Mouse (Mus musculus): ENCODE data around the gene Gm14296. TPM values are rescaled to one million over a fixed set of nuclear protein-coding genes. Genes with fewer than 3 reads are reported as not detected.
"Not testable (repeated sequence)": the region's sequence is repeated elsewhere in the genome, so short reads cannot be mapped to it uniquely, and the experiment has no call there.

Gm14296 gene
- total RNA-seq (2022): 10 to 100 TPM; 15.6 to 21.7 (median 18.1) TPM

DNA sequence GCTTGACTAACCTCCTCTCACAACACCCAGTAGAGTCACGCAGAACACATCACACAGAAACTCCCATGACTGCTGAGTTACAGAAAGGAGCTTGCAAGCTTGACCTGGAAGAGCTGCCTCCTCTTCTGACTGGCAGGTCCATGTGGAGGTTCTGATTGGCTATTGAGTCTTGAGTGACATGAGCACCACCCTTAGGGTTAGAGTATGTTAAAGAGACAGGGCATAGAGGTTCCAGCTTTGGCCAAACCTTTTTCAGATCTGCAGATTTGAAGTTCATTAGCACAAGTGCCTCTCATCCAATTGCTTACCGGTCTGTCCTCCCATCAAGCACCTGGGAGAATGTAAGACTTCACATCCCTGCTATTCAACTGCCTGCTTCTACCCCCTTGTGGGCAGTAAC is at the start of gene Gm14296:
Gm14296 (minus strand) TSS at position 101 of the 400 bp plus-strand sequence.
- DNase-seq (ENCODE audit: low spot score in 2 of 2): not testable (repeated sequence)

DNA sequence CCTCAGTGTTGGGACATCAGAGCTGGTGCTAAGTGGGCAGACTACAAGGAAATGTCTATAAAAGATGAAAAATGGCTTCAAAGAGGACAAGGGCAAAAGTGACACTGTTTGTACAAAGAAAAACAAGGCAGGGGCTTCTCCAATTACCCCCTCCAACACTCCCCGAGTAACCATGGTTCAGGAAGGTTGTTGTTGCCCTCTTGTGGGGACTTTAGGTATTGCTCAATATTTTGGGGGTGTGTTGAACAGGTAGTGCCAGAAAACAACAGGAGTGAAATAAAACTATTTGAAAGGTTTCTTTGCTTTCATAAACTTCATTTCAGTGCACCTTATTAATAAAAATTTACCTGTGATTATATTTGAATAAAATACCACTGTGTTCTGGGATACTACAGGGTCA is 22.1 kb downstream of the Gm14296 start:
- not testable (repeated sequence) for DNase-seq (ENCODE audit: low spot score in 2 of 2)

Other genes with a start within 250 kb of the Gm14296 start
- 10 to 100 TPM; 26.1 to 37.7 (median 35.1) TPM for gene Gm14305, start 219.5 kb downstream of the Gm14296 start, total RNA-seq (2022)
- gene Gm14295, start 129.2 kb downstream of the Gm14296 start, total RNA-seq (2022): 10 to 100 TPM; 18.8 to 26.0 (median 20.6) TPM
- not detected for gene Gm14408, start 96.7 kb downstream of the Gm14296 start, total RNA-seq (2022)
- gene Gm14419, start 73.1 kb upstream of the Gm14296 start, total RNA-seq (2022): 10 to 100 TPM; 53.0 to 74.0 (median 63.1) TPM
- gene Gm14401, start 146.5 kb upstream of the Gm14296 start, total RNA-seq (2022): 1 to 10 TPM in 1 of 4 experiments, under 1 TPM in 3; 0.35 to 1.9 (median 0.70) TPM